Mouse (Mus musculus): ENCODE measurements around the gene Rptn. TPM values are rescaled to one million over a fixed set of nuclear protein-coding genes. Genes with fewer than 3 reads are reported as not detected.
"Not testable (repeated sequence)": the region's sequence is repeated elsewhere in the genome, so short reads cannot be mapped to it uniquely, and the experiment has no call there.

Rptn gene
- polyA plus RNA-seq, 1 experiment, result not detected

- Histone ChIP-seq H3K36me3 (ENCODE audit: control insufficient read depth, insufficient read depth) (no peaks in the 10 kb centered on the region), H3K27me3 (ENCODE audit: control insufficient read depth, insufficient read depth, insufficient read length) (peaks cover 17% of the 10 kb centered on the region), H3K79me2 (ENCODE audit: control insufficient read depth, insufficient read depth) (no peaks in the 10 kb centered on the region), H3K79me3 (ENCODE audit: low read depth) (no peaks in the 10 kb centered on the region), H3K4me3 (ENCODE audit: insufficient read depth, poor library complexity, severe bottlenecking) (peak overlapping the region; percentile 25), H3ac (ENCODE audit: control insufficient read depth, insufficient read length, low read depth) (peak overlapping the region; percentile 9)
- no peak for TF ChIP-seq CEBPB (IDR thresholded peaks at IDR 0.05; ENCODE audit: low read depth)
- TF ChIP-seq FOSL1 (IDR thresholded peaks at IDR 0.05; ENCODE audit: insufficient read depth, low read length, poor library complexity, severe bottlenecking), result no peak
- no peak for TF ChIP-seq MYOD1 (IDR thresholded peaks at IDR 0.05; ENCODE audit: control insufficient read depth, insufficient read length, low read depth)
- no peak for TF ChIP-seq USF1 (IDR thresholded peaks at IDR 0.05; ENCODE audit: low read depth)
- no peak for TF ChIP-seq MYOG (IDR thresholded peaks at IDR 0.05; ENCODE audit: control insufficient read depth, extremely low read depth, insufficient read length)
- TF ChIP-seq MAX (IDR thresholded peaks at IDR 0.05), result no peak
- no peak for TF ChIP-seq CTCF (IDR thresholded peaks at IDR 0.05; ENCODE audit: control insufficient read depth, insufficient read depth, insufficient read length)
These were observed 51.1 kb downstream of the Rptn start for GRCm38 (mm10) chr3:93444343-93445164.

DNA sequence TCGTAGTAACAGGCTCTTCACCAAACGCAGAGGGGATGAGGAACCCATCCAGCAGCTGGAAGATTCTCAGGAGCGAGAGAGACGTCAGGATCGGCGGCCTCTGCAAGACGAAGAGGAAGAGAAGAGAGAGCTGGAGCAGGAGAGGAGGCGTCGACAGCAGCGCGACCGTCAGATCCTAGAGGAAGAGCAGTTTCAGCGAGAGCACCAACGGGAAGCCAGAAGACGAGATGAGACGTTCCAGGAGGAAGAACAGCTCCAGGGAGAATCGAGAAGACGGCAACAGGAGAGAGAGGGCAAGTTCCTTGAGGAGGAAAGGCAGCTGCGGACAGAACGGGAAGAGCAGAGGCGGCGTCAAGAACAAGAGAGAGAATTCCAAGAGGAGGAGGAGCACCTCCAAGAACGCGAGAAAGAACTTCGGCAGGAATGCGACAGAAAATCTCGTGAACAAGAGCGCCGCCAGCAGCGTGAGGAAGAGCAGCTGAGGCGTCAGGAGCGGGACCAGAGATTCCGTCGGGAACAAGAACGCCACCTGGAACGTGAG, 51.7 kb downstream of the Rptn start:
- H3K79me2 ChIP-seq (ENCODE audit: control insufficient read depth, insufficient read depth), result no peaks in the 10 kb centered on the region
- H3K4me3 ChIP-seq (ENCODE audit: insufficient read depth, poor library complexity, severe bottlenecking), result no peak overlapping the region
- no peak overlapping the region for H3ac ChIP-seq (ENCODE audit: control insufficient read depth, insufficient read length, low read depth)
- H3K36me3 ChIP-seq (ENCODE audit: control insufficient read depth, insufficient read depth), result no peaks in the 10 kb centered on the region
- TF ChIP-seq MYOD1 (IDR thresholded peaks at IDR 0.05; ENCODE audit: control insufficient read depth, insufficient read length, low read depth) (no peak), USF1 (IDR thresholded peaks at IDR 0.05; ENCODE audit: low read depth) (no peak), MAX (IDR thresholded peaks at IDR 0.05) (no peak), CEBPB (IDR thresholded peaks at IDR 0.05; ENCODE audit: low read depth) (no peak), CTCF (IDR thresholded peaks at IDR 0.05; ENCODE audit: control insufficient read depth, insufficient read depth, insufficient read length) (no peak), MYOG (IDR thresholded peaks at IDR 0.05; ENCODE audit: control insufficient read depth, extremely low read depth, insufficient read length) (no peak), FOSL1 (IDR thresholded peaks at IDR 0.05; ENCODE audit: insufficient read depth, low read length, poor library complexity, severe bottlenecking) (no peak)
- H3K27me3 ChIP-seq (ENCODE audit: control insufficient read depth, insufficient read depth, insufficient read length), result peaks cover 17% of the 10 kb centered on the region
- H3K79me3 ChIP-seq (ENCODE audit: low read depth), result no peaks in the 10 kb centered on the region

DNA sequence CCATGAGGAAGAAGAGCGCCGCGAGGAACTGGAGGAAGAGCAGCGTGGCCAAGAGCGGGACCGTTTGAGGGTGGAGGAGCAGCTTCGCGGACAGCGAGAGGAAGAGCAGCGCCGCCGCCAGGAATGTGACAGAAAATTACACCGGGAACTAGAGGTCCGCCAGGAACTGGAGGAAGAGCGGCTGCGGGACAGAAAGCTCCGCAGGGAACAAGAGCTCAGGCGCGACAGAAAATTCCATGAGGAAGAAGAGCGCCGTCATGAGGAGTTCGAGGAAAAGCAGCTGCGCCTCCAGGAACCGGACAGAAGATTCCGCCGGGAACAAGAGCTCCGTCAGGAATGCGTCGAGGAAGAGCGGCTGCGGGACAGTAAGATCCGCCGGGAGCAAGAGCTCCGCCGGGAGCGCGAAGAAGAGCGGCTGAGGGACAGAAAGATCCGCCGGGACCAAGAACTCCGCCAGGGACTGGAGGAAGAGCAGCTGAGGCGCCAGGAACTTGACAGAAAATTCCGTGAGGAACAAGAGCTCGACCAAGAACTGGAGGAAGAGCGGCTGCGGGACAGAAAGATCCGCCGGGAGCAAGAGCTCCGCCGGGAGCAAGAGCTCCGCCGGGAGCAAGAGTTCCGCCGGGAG, 52.7 kb downstream of the Rptn start:
- TF ChIP-seq CEBPB (IDR thresholded peaks at IDR 0.05; ENCODE audit: low read depth), result no peak
- peak; percentile 66 for TF ChIP-seq MAX (IDR thresholded peaks at IDR 0.05)
- Histone ChIP-seq H3K36me3 (ENCODE audit: control insufficient read depth, insufficient read depth) (no peaks in the 10 kb centered on the region), H3K79me3 (ENCODE audit: low read depth) (no peaks in the 10 kb centered on the region), H3K4me3 (ENCODE audit: insufficient read depth, poor library complexity, severe bottlenecking) (no peak overlapping the region), H3ac (ENCODE audit: control insufficient read depth, insufficient read length, low read depth) (no peak overlapping the region), H3K79me2 (ENCODE audit: control insufficient read depth, insufficient read depth) (no peaks in the 10 kb centered on the region), H3K27me3 (ENCODE audit: control insufficient read depth, insufficient read depth, insufficient read length) (peaks cover 17% of the 10 kb centered on the region)

DNA sequence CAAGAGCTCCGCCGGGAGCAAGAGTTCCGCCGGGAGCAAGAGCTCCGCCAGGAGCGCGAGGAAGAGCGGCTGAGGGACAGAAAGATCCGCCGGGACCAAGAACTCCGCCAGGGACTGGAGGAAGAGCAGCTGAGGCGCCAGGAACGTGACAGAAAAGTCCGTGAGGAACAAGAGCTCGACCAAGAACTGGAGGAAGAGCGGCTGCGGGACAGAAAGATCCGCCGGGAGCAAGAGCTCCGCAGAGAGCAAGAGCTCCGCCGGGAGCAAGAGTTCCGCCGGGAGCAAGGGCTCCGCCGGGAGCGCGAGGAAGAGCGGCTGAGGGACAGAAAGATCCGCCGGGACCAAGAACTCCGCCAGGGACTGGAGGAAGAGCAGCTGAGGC, 53.2 kb downstream of the Rptn start:
- H3K27me3 ChIP-seq (ENCODE audit: control insufficient read depth, insufficient read depth, insufficient read length), result peaks cover 17% of the 10 kb centered on the region

DNA sequence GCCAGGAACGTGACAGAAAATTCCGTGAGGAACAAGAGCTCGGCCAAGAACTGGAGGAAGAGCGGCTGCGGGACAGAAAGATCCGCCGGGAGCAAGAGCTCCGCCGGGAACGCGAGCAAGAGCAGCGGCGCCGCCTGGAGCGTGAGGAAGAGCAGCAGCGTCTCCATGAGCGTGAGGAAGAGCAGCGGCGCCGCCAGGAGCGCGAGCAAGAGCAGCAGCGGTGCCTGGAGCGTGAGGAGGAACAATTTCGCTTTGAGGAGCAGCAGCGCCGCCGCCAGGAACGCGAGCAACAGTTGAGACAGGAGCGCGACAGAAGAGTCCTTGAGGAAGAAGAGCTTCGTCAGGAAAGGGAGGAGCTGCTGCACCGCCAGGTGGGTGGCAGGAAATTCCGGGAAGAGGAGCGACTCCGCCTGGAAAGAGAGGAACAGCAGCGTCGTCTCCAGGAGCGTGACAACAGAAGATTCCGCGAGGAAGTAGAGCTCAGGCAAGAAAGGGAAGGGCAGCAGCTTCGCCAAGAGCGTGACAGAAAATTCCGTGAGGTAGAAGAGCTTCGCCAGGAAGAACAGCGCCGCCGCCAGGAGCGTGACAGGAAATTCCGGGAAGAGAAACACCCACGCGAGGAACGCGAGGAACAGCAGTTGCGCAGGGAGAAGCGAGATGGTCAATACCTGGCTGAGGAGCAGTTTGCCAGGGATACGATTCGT, 53.8 kb downstream of the Rptn start:
- Histone ChIP-seq H3K4me3 (ENCODE audit: insufficient read depth, poor library complexity, severe bottlenecking) (no peak overlapping the region), H3ac (ENCODE audit: control insufficient read depth, insufficient read length, low read depth) (peak overlapping the region; percentile 41), H3K27me3 (ENCODE audit: control insufficient read depth, insufficient read depth, insufficient read length) (peaks cover 17% of the 10 kb centered on the region), H3K79me2 (ENCODE audit: control insufficient read depth, insufficient read depth) (no peaks in the 10 kb centered on the region), H3K79me3 (ENCODE audit: low read depth) (no peaks in the 10 kb centered on the region), H3K36me3 (ENCODE audit: control insufficient read depth, insufficient read depth) (no peaks in the 10 kb centered on the region)
- TF ChIP-seq CEBPB (IDR thresholded peaks at IDR 0.05; ENCODE audit: low read depth), result no peak
- peak; percentile 21 for TF ChIP-seq CTCF (IDR thresholded peaks at IDR 0.05; ENCODE audit: control insufficient read depth, insufficient read depth, insufficient read length)

More for the DNA sequence above, 53.2 kb downstream of the Rptn start:
- not testable (repeated sequence) for H3K36me3 ChIP-seq (ENCODE audit: control insufficient read depth, insufficient read depth); H3K79me3 ChIP-seq (ENCODE audit: low read depth); H3K4me3 ChIP-seq (ENCODE audit: insufficient read depth, poor library complexity, severe bottlenecking); H3K79me2 ChIP-seq (ENCODE audit: control insufficient read depth, insufficient read depth); H3ac ChIP-seq (ENCODE audit: control insufficient read depth, insufficient read length, low read depth)

Small RNAs within 50 kb of the gene (microRNA-seq; reads per million reads assigned to microRNA genes)
- not detected for gene Gm22752 (ENCODE audit: borderline microRNAs expressed)
- gene Gm44353 (ENCODE audit: borderline microRNAs expressed), result not detected

Other genes with a start within 250 kb of the Rptn start
- not detected for gene Crnn, start 248.9 kb upstream of the Rptn start, polyA plus RNA-seq (2012; fragmentation: generic; extraction: Trizol)
- not detected for gene Flg2, start 196.4 kb upstream of the Rptn start, polyA plus RNA-seq (2012; fragmentation: generic; extraction: Trizol)
- gene Flg, start 120.2 kb upstream of the Rptn start, polyA plus RNA-seq (2012; fragmentation: generic; extraction: Trizol), result not detected
- not detected for gene Hrnr, start 74.0 kb upstream of the Rptn start, polyA plus RNA-seq (2012; fragmentation: generic; extraction: Trizol)
- 0.04 TPM for gene Tchh, start 48.6 kb downstream of the Rptn start, polyA plus RNA-seq (2012; fragmentation: generic; extraction: Trizol)
- not detected for gene Tchhl1, start 75.1 kb downstream of the Rptn start, polyA plus RNA-seq (2012; fragmentation: generic; extraction: Trizol)
- gene S100a11, start 126.8 kb downstream of the Rptn start, polyA plus RNA-seq (2012; fragmentation: generic; extraction: Trizol), result 3,212 TPM
- gene S100a10, start 161.4 kb downstream of the Rptn start, polyA plus RNA-seq (2012; fragmentation: generic; extraction: Trizol), result 1,750 TPM

All from C2C12 (cell line).